Mouse (Mus musculus): Measurements from ENCODE around the gene Lzts3. TPM values are rescaled to one million over a fixed set of nuclear protein-coding genes. Genes with fewer than 3 reads are reported as not detected.

Gene Lzts3
- total and polyA plus RNA-seq, 3 experiments: 1.9 to 4.5 TPM; not detected in 1

DNA sequence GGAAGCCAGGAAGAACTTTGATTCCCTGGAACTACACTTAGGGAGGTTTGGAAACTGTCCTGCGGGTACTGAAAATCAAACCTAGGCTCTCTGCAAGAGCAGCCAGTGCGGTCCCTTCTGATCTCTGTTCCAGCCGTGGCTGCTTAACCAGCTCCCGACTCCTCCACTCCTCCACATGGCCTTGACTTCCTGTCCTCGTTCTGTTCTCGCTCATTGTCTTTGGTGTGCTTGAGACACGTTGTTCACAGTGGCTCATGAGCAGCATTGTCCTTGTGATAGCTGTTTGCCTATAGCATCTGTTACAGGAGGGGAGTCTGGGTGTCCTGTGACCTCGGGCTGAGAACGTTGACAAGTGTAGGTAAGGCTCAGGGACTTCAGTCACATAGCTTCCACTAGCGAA lies 34.6 kb upstream of the Lzts3 start:
- Histone ChIP-seq H3K4me1 (ENCODE audit: control insufficient read depth in 1 of 2, insufficient read depth in 2 of 2, low read length in 2 of 2) (no peaks in the 10 kb centered on the region), H3K79me2 (ENCODE audit: control insufficient read depth, insufficient read depth, low read length, poor library complexity) (no peaks in the 10 kb centered on the region), H3K27me3 (ENCODE audit: control insufficient read depth in 1 of 2, insufficient read depth in 2 of 2, low read length in 2 of 2) (no peaks in the 10 kb centered on the region), H3K9ac (ENCODE audit: control insufficient read depth, low read depth, low read length, poor library complexity, severe bottlenecking) (no peak overlapping the region), H3K27ac (ENCODE audit: control insufficient read depth, low read depth, low read length) (no peak overlapping the region), H3K9me3 (replicated peaks; ENCODE audit: insufficient read depth, low read length) (no peaks in the 10 kb centered on the region), H3K4me3 (ENCODE audit: control insufficient read depth in 1 of 2, insufficient read depth in 1 of 2, low read depth in 2 of 2, low read length in 2 of 2) (no peak overlapping the region), H3K36me3 (ENCODE audit: control insufficient read depth in 1 of 2, insufficient read depth in 2 of 2, low read length in 2 of 2) (peaks cover 0 to 12% of the 10 kb centered on the region in 2 experiments; a peak in 2 of 4 replicates)
- no peak for TF ChIP-seq ZMIZ1 (IDR thresholded peaks at IDR 0.05; ENCODE audit: low read depth, low read length)
- no peak for TF ChIP-seq MAX (IDR thresholded peaks at IDR 0.05; ENCODE audit: low read length)
- TF ChIP-seq RAD21 (IDR thresholded peaks at IDR 0.05; ENCODE audit: low read depth, low read length): no peak
- no peak for TF ChIP-seq CHD1 (IDR thresholded peaks at IDR 0.05; ENCODE audit: low read depth, low read length)
- no peak for TF ChIP-seq BHLHE40 (IDR thresholded peaks at IDR 0.05; ENCODE audit: borderline replicate concordance, low read depth, low read length)
- DNase-seq (ENCODE audit: low read depth, low spot score): no peak

DNA sequence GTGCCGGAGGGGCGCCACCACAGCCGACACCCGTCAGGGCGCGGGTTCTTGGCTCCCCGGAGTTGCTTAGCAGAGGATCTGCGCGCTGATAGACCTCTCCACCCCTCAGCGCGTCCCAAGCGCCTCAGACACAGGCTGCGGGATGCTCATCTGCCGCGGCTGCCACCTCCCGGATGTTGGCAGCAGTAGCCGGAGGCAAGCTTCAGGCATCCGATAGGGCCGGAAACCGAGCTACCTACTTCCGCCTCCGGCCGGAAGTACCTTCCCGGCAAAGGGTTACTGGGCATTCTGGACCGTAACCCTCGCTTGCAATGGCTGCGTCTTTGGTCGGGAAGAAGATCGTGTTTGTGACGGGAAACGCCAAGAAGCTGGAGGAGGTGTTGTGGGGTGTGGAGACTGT lies 25.0 kb upstream of the Lzts3 start, which contains the start of gene Itpa:
Gene Itpa (plus strand): TSS at position 52 of the 400 bp plus-strand sequence.
- Histone ChIP-seq H3K9me3 (replicated peaks; ENCODE audit: insufficient read depth, low read length) (no peaks in the 10 kb centered on the region), H3K27me3 (ENCODE audit: control insufficient read depth in 1 of 2, insufficient read depth in 2 of 2, low read length in 2 of 2) (no peaks in the 10 kb centered on the region), H3K9ac (ENCODE audit: control insufficient read depth, low read depth, low read length, poor library complexity, severe bottlenecking) (peak within 1 kb of the TSS; percentile 89), H3K4me1 (ENCODE audit: control insufficient read depth in 1 of 2, insufficient read depth in 2 of 2, low read length in 2 of 2) (peaks cover 2 to 27% of the 10 kb centered on the region in 2 experiments), H3K27ac (ENCODE audit: control insufficient read depth, low read depth, low read length) (peak within 1 kb of the TSS; percentile 82), H3K36me3 (ENCODE audit: control insufficient read depth in 1 of 2, insufficient read depth in 2 of 2, low read length in 2 of 2) (peaks cover 2 to 21% of the 10 kb centered on the region in 2 experiments; a peak in 3 of 4 replicates), H3K4me3 (ENCODE audit: control insufficient read depth in 1 of 2, insufficient read depth in 1 of 2, low read depth in 2 of 2, low read length in 2 of 2) (peak within 1 kb of the TSS; percentile 82 to 92), H3K79me2 (ENCODE audit: control insufficient read depth, insufficient read depth, low read length, poor library complexity) (peaks cover 36% of the 10 kb centered on the region)
- peak; percentile 97 for DNase-seq (ENCODE audit: low read depth, low spot score)
- TF ChIP-seq CHD2 (IDR thresholded peaks at IDR 0.05; ENCODE audit: low read length) (no peak), CHD1 (IDR thresholded peaks at IDR 0.05; ENCODE audit: low read depth, low read length) (no peak), BHLHE40 (IDR thresholded peaks at IDR 0.05; ENCODE audit: borderline replicate concordance, low read depth, low read length) (no peak), MEF2A (IDR thresholded peaks at IDR 0.05; ENCODE audit: extremely low read depth, insufficient replicate concordance, low read depth, low read length, poor library complexity, severe bottlenecking) (no peak), ZMIZ1 (IDR thresholded peaks at IDR 0.05; ENCODE audit: low read depth, low read length) (peak; percentile 62; the same call in 1 of the 2 replicates), ETS1 (IDR thresholded peaks at IDR 0.05; ENCODE audit: low read depth, low read length) (no peak), POLR2AphosphoS5 (IDR thresholded peaks at IDR 0.05; ENCODE audit: borderline replicate concordance, low read depth, low read length) (no peak), TCF12 (IDR thresholded peaks at IDR 0.05; ENCODE audit: low read depth, low read length) (peak; percentile 59; the same call in 1 of the 2 replicates), MAZ (IDR thresholded peaks at IDR 0.05; ENCODE audit: low read depth, low read length) (peak; percentile 59; the same call in 1 of the 2 replicates), CTCF (IDR thresholded peaks at IDR 0.05 in 2 of 3, conservative IDR thresholded peaks at IDR 0.05 in 1 of 3; ENCODE audit: control insufficient read depth in 1 of 3, insufficient read depth in 1 of 3, low read depth in 2 of 3, low read length in 3 of 3, poor library complexity in 1 of 3, severe bottlenecking in 1 of 3) (peak in 2 of 3 experiments; percentile 56 to 58; a peak in 4 of 6 replicates), GATA1 (IDR thresholded peaks at IDR 0.05; ENCODE audit: low read depth, low read length) (no peak), MYB (IDR thresholded peaks at IDR 0.05; ENCODE audit: low read depth, low read length) (no peak), MAFK (IDR thresholded peaks at IDR 0.05; ENCODE audit: borderline replicate concordance, low read depth, low read length) (no peak), POLR2A (IDR thresholded peaks at IDR 0.05; ENCODE audit: control insufficient read depth in 1 of 2, insufficient read depth in 1 of 2, low read depth in 1 of 2, low read length in 2 of 2, poor library complexity in 1 of 2) (peak; percentile 88 to 98), JUND (IDR thresholded peaks at IDR 0.05; ENCODE audit: low read depth, low read length) (no peak), TAL1 (IDR thresholded peaks at IDR 0.05; ENCODE audit: low read length) (no peak), TBP (IDR thresholded peaks at IDR 0.05; ENCODE audit: low read depth, low read length) (peak; percentile 87), KAT2A (conservative IDR thresholded peaks at IDR 0.05; ENCODE audit: low read depth, low read length) (no peak; the same call in 1 of the 2 replicates), SMC3 (IDR thresholded peaks at IDR 0.05; ENCODE audit: low read depth, low read length) (peak; percentile 49), ZNF384 (IDR thresholded peaks at IDR 0.05; ENCODE audit: low read depth, low read length) (no peak), MXI1 (IDR thresholded peaks at IDR 0.05; ENCODE audit: low read depth, low read length) (peak; percentile 46; the same call in 1 of the 2 replicates), USF2 (IDR thresholded peaks at IDR 0.05; ENCODE audit: borderline replicate concordance in 1 of 2, insufficient read depth in 1 of 2, low read depth in 1 of 2, low read length in 2 of 2) (no peak), HCFC1 (IDR thresholded peaks at IDR 0.05; ENCODE audit: low read depth, low read length) (peak; percentile 85), SIN3A (IDR thresholded peaks at IDR 0.05; ENCODE audit: low read length) (peak; percentile 77; the same call in 1 of the 2 replicates), MAX (IDR thresholded peaks at IDR 0.05; ENCODE audit: low read length) (peak; percentile 70), RAD21 (IDR thresholded peaks at IDR 0.05; ENCODE audit: low read depth, low read length) (peak; percentile 32), MYC (IDR thresholded peaks at IDR 0.05; ENCODE audit: low read depth, low read length) (no peak), USF1 (IDR thresholded peaks at IDR 0.05; ENCODE audit: low read depth, low read length) (no peak), UBTF (IDR thresholded peaks at IDR 0.05; ENCODE audit: borderline replicate concordance, insufficient read depth, low read depth, low read length) (0 out of 2 replicates have a peak, but pooled peaks have one; percentile 39), EP300 (IDR thresholded peaks at IDR 0.05; ENCODE audit: low read depth in 1 of 2, low read length in 2 of 2) (no peak)
